Mouse (Mus musculus): ENCODE data around the gene Plch2. TPM values are rescaled to one million over a fixed set of nuclear protein-coding genes. Genes with fewer than 3 reads are reported as not detected.

The Plch2 gene
- polyA plus RNA-seq, 1 experiment from 2014 or later: 0.24 TPM

GRCm38 (mm10) chr4:155018601-155019335, 37.8 kb downstream of the Plch2 start:
- no peak overlapping the region for H3K9ac ChIP-seq
- H3K27me3 ChIP-seq (replicated peaks): peaks cover 73% of the 10 kb centered on the region
- no peak overlapping the region for H3K4me2 ChIP-seq
- H3K27ac ChIP-seq: no peak overlapping the region
- H3K4me3 ChIP-seq: no peak overlapping the region
- H3K4me1 ChIP-seq: peaks cover 14% of the 10 kb centered on the region; the same call in 1 of the 2 replicates
- no peaks in the 10 kb centered on the region for H3K36me3 ChIP-seq
- ATAC-seq: no peak
- WGBS (ENCODE audit: insufficient replicate concordance): 6% methylated on average over 15 of the region's 15 CpGs
- no peaks in the 10 kb centered on the region for H3K9me3 ChIP-seq (replicated peaks)

- no peak overlapping the region for H3K9ac ChIP-seq
- H3K36me3 ChIP-seq: no peaks in the 10 kb centered on the region
- peaks cover 14% of the 10 kb centered on the region; the same call in 1 of the 2 replicates for H3K4me1 ChIP-seq
- H3K27me3 ChIP-seq (replicated peaks): peaks cover 79% of the 10 kb centered on the region
- H3K4me2 ChIP-seq: no peak overlapping the region
- ATAC-seq: no peak
- WGBS (ENCODE audit: insufficient replicate concordance): 53% methylated on average over 8 of the region's 8 CpGs
- H3K27ac ChIP-seq: no peak overlapping the region
- H3K4me3 ChIP-seq: no peak overlapping the region
- H3K9me3 ChIP-seq (replicated peaks): no peaks in the 10 kb centered on the region
Observed at GRCm38 (mm10) chr4:155018066-155018465, 38.5 kb downstream of the Plch2 start.

GRCm38 (mm10) chr4:155017253-155017878, 39.2 kb downstream of the Plch2 start:
- Histone ChIP-seq H3K27me3 (replicated peaks) (peaks cover 76% of the 10 kb centered on the region), H3K9ac (no peak overlapping the region), H3K4me1 (peaks cover 14% of the 10 kb centered on the region; the same call in 1 of the 2 replicates), H3K9me3 (replicated peaks) (no peaks in the 10 kb centered on the region), H3K4me2 (no peak overlapping the region), H3K36me3 (no peaks in the 10 kb centered on the region), H3K27ac (no peak overlapping the region), H3K4me3 (no peak overlapping the region)
- no peak for ATAC-seq
- WGBS (ENCODE audit: insufficient replicate concordance): 51% methylated on average over 11 of the region's 11 CpGs

GRCm38 (mm10) chr4:155016807-155017206, 39.8 kb downstream of the Plch2 start:
- Histone ChIP-seq H3K9ac (no peak overlapping the region), H3K9me3 (replicated peaks) (no peaks in the 10 kb centered on the region)

GRCm38 (mm10) chr4:155015550-155015949, 41.0 kb downstream of the Plch2 start:
- no peak overlapping the region for H3K27ac ChIP-seq
- no peaks in the 10 kb centered on the region for H3K36me3 ChIP-seq
- H3K27me3 ChIP-seq (replicated peaks): peaks cover 62% of the 10 kb centered on the region
- no peaks in the 10 kb centered on the region for H3K9me3 ChIP-seq (replicated peaks)
- peaks cover 14% of the 10 kb centered on the region; the same call in 1 of the 2 replicates for H3K4me1 ChIP-seq
- no peak overlapping the region for H3K4me2 ChIP-seq
- ATAC-seq: no peak
- no peak overlapping the region for H3K4me3 ChIP-seq
- H3K9ac ChIP-seq: no peak overlapping the region
- WGBS (ENCODE audit: insufficient replicate concordance): 49% methylated on average over 4 of the region's 4 CpGs

More at GRCm38 (mm10) chr4:155016807-155017206, 39.8 kb downstream of the Plch2 start:
- peaks cover 71% of the 10 kb centered on the region for H3K27me3 ChIP-seq (replicated peaks)
- peaks cover 14% of the 10 kb centered on the region; the same call in 1 of the 2 replicates for H3K4me1 ChIP-seq
- WGBS (ENCODE audit: insufficient replicate concordance): 58% methylated on average over 11 of the region's 11 CpGs
- no peak for ATAC-seq
- no peak overlapping the region for H3K4me3 ChIP-seq
- H3K36me3 ChIP-seq: no peaks in the 10 kb centered on the region
- H3K4me2 ChIP-seq: no peak overlapping the region
- no peak overlapping the region for H3K27ac ChIP-seq

GRCm38 (mm10) chr4:155014791-155015190, 41.8 kb downstream of the Plch2 start:
- Histone ChIP-seq H3K4me3 (no peak overlapping the region), H3K27me3 (replicated peaks) (peaks cover 56% of the 10 kb centered on the region), H3K4me2 (no peak overlapping the region), H3K9ac (no peak overlapping the region), H3K27ac (no peak overlapping the region), H3K36me3 (no peaks in the 10 kb centered on the region), H3K9me3 (replicated peaks) (no peaks in the 10 kb centered on the region), H3K4me1 (peaks cover 14% of the 10 kb centered on the region; the same call in 1 of the 2 replicates)
- ATAC-seq: no peak
- 66% methylated on average over 12 of the region's 12 CpGs for WGBS (ENCODE audit: insufficient replicate concordance)

GRCm38 (mm10) chr4:155014244-155014643, 42.3 kb downstream of the Plch2 start:
- ATAC-seq: no peak
- 58% methylated on average over 14 of the region's 14 CpGs for WGBS (ENCODE audit: insufficient replicate concordance)
- peaks cover 12% of the 10 kb centered on the region; the same call in 1 of the 2 replicates for H3K4me1 ChIP-seq
- no peak overlapping the region for H3K27ac ChIP-seq
- no peaks in the 10 kb centered on the region for H3K36me3 ChIP-seq
- H3K9me3 ChIP-seq (replicated peaks): no peaks in the 10 kb centered on the region
- H3K4me3 ChIP-seq: no peak overlapping the region
- H3K4me2 ChIP-seq: no peak overlapping the region
- peaks cover 57% of the 10 kb centered on the region for H3K27me3 ChIP-seq (replicated peaks)
- no peak overlapping the region for H3K9ac ChIP-seq

GRCm38 (mm10) chr4:155012788-155013187, 43.8 kb downstream of the Plch2 start:
- Histone ChIP-seq H3K36me3 (no peaks in the 10 kb centered on the region), H3K4me3 (no peak overlapping the region), H3K9me3 (replicated peaks) (no peaks in the 10 kb centered on the region), H3K27me3 (replicated peaks) (peaks cover 42% of the 10 kb centered on the region), H3K4me1 (0 out of 2 replicates have a peak, but pooled peaks cover 5% of the 10 kb centered on the region), H3K27ac (no peak overlapping the region), H3K4me2 (no peak overlapping the region), H3K9ac (no peak overlapping the region)
- WGBS (ENCODE audit: insufficient replicate concordance): 5% methylated on average over 4 of the region's 4 CpGs
- ATAC-seq: 0 out of 2 replicates have a peak, but pooled peaks have one; percentile 35

GRCm38 (mm10) chr4:155012115-155012514, 44.5 kb downstream of the Plch2 start:
- H3K9ac ChIP-seq: no peak overlapping the region
- no peak for ATAC-seq
- no peak overlapping the region for H3K4me2 ChIP-seq
- WGBS (ENCODE audit: insufficient replicate concordance): 43% methylated on average over 2 of the region's 2 CpGs
- H3K9me3 ChIP-seq (replicated peaks): no peaks in the 10 kb centered on the region
- peaks cover 35% of the 10 kb centered on the region for H3K27me3 ChIP-seq (replicated peaks)
- H3K4me3 ChIP-seq: no peak overlapping the region
- 0 out of 2 replicates have a peak, but pooled peaks cover 5% of the 10 kb centered on the region for H3K4me1 ChIP-seq
- H3K27ac ChIP-seq: no peak overlapping the region
- H3K36me3 ChIP-seq: no peaks in the 10 kb centered on the region

- H3K4me1 ChIP-seq: 0 out of 2 replicates have a peak, but pooled peaks cover 5% of the 10 kb centered on the region
- H3K27me3 ChIP-seq (replicated peaks): peaks cover 33% of the 10 kb centered on the region
- ATAC-seq: no peak
- 59% methylated on average over 8 of the region's 8 CpGs for WGBS (ENCODE audit: insufficient replicate concordance)
- H3K36me3 ChIP-seq: no peaks in the 10 kb centered on the region
- no peak overlapping the region for H3K4me2 ChIP-seq
- no peak overlapping the region for H3K4me3 ChIP-seq
- no peak overlapping the region for H3K9ac ChIP-seq
- no peaks in the 10 kb centered on the region for H3K9me3 ChIP-seq (replicated peaks)
- no peak overlapping the region for H3K27ac ChIP-seq
Observed at GRCm38 (mm10) chr4:155011312-155012025, 45.1 kb downstream of the Plch2 start.

- no peaks in the 10 kb centered on the region for H3K36me3 ChIP-seq
- H3K9ac ChIP-seq: no peak overlapping the region
- 61% methylated on average over 5 of the region's 5 CpGs for WGBS (ENCODE audit: insufficient replicate concordance)
- no peak overlapping the region for H3K4me3 ChIP-seq
- no peak overlapping the region for H3K27ac ChIP-seq
- peaks cover 27% of the 10 kb centered on the region for H3K27me3 ChIP-seq (replicated peaks)
- no peak overlapping the region for H3K4me2 ChIP-seq
- no peak for ATAC-seq
- no peaks in the 10 kb centered on the region for H3K9me3 ChIP-seq (replicated peaks)
- H3K4me1 ChIP-seq: 0 out of 2 replicates have a peak, but pooled peaks cover 2% of the 10 kb centered on the region
Observed at GRCm38 (mm10) chr4:155010870-155011269, 45.7 kb downstream of the Plch2 start.

- H3K27ac ChIP-seq: no peak overlapping the region
- H3K27me3 ChIP-seq (replicated peaks): peaks cover 20% of the 10 kb centered on the region
Observed at GRCm38 (mm10) chr4:155009216-155009615, 47.4 kb downstream of the Plch2 start.

More at GRCm38 (mm10) chr4:155009216-155009615, 47.4 kb downstream of the Plch2 start:
- 54% methylated on average over 3 of the region's 3 CpGs for WGBS (ENCODE audit: insufficient replicate concordance)
- Histone ChIP-seq H3K9ac (no peak overlapping the region), H3K4me2 (no peak overlapping the region), H3K4me3 (no peak overlapping the region), H3K9me3 (replicated peaks) (no peaks in the 10 kb centered on the region), H3K4me1 (no peaks in the 10 kb centered on the region), H3K36me3 (no peaks in the 10 kb centered on the region)
- ATAC-seq: no peak

Measured in liver, embryonic 12.5 days (tissue).